Mouse (Mus musculus) neural tube, embryonic 13.5 days (tissue): ENCODE measurements around the gene Tnfsfm13. TPM values are rescaled to one million over a fixed set of nuclear protein-coding genes. Genes with fewer than 3 reads are reported as not detected.

ENCODE experiments used
- ATAC-seq: fragments of 200-750 bp; cut with Nextera tagmentation; 2 replicates; pipeline ENCODE4 v1.8.0; 2017; ENCODE audit warnings: low read depth, mild to moderate bottlenecking, moderate TSS enrichment, moderate library complexity
- H3K27ac ChIP-seq: fragments of 300-500 bp; sonication (generic); replicated peaks from 2 replicates; pipeline ENCODE4 v1.5.1; 2015; ENCODE audit warnings: moderate library complexity, mild to moderate bottlenecking, inconsistent platforms
- H3K27me3 ChIP-seq: fragments of 300-500 bp; sonication (generic); 2 replicates; pipeline ENCODE4 v1.6.1; 2015; ENCODE audit warnings: mild to moderate bottlenecking, inconsistent platforms
- H3K36me3 ChIP-seq: fragments of 300-500 bp; sonication (generic); 2 replicates; pipeline ENCODE4 v1.6.1; 2015; ENCODE audit warnings: mild to moderate bottlenecking, inconsistent platforms
- H3K4me1 ChIP-seq: fragments of 300-500 bp; sonication (generic); replicated peaks from 2 replicates; pipeline ENCODE4 v1.6.1; 2015; ENCODE audit warnings: inconsistent platforms
- H3K4me2 ChIP-seq: fragments of 300-500 bp; sonication (generic); 2 replicates; pipeline ENCODE4 v1.6.1; 2015; ENCODE audit warnings: inconsistent platforms, mild to moderate bottlenecking, moderate library complexity
- H3K4me3 ChIP-seq: fragments of 300-500 bp; sonication (generic); 2 replicates; pipeline ENCODE4 v1.5.1; 2015; ENCODE audit warnings: mild to moderate bottlenecking, inconsistent platforms
- H3K9ac ChIP-seq: fragments of 300-500 bp; sonication (generic); 2 replicates; pipeline ENCODE4 v1.6.1; 2015; ENCODE audit warnings: moderate library complexity, mild to moderate bottlenecking, inconsistent platforms
- H3K9me3 ChIP-seq: fragments of 300-500 bp; sonication (generic); 2 replicates; pipeline ENCODE4 v1.6.1; 2016; ENCODE audit warnings: inconsistent platforms
- WGBS: fragments of 180-500 bp; shearing (Covaris S2); methylation state at CpG from one replicate; pipeline ENCODE4 v1.1.7; 2015; 5-methylcytosine and 5-hydroxymethylcytosine counted together
- microRNA counts: library from miRNA; unstranded; fragments of <30 nt; microRNA quantifications from one replicate; lab custom pipeline; 2016
- microRNA-seq: library from miRNA; unstranded; fragments of <30 nt; microRNA quantifications from one replicate; pipeline ENCODE4, GENCODE M21; 2016
- polyA plus RNA-seq: library from polyadenylated mRNA; unstranded; fragments of >200 nt; fragmentation: Nextera tagmentation; extraction: Ambion mirVana; gene quantifications from 2 replicates; pipeline ENCODE4 v1.2.1, GENCODE M21; 2015

The Tnfsfm13 gene
- polyA plus RNA-seq, 1 experiment from 2014 or later, result 1.8 TPM

- peaks cover 76% of the 10 kb centered on the region for H3K36me3 ChIP-seq
- H3K27me3 ChIP-seq, result no peaks in the 10 kb centered on the region
- peaks cover 36% of the 10 kb centered on the region for H3K4me1 ChIP-seq
- WGBS, result 78% methylated on average over 10 of the region's 10 CpGs
- H3K27ac ChIP-seq, result no peak overlapping the region
- H3K4me2 ChIP-seq, result no peak overlapping the region
- no peak overlapping the region for H3K4me3 ChIP-seq
- H3K9ac ChIP-seq, result no peak overlapping the region
- H3K9me3 ChIP-seq, result no peaks in the 10 kb centered on the region
- ATAC-seq, result no peak
These were observed 39.1 kb downstream of the Tnfsfm13 start for GRCm38 (mm10) chr11:69656617-69657461.

GRCm38 (mm10) chr11:69656065-69656455, 39.8 kb downstream of the Tnfsfm13 start:
- H3K4me1 ChIP-seq, result peaks cover 28% of the 10 kb centered on the region
- H3K9ac ChIP-seq, result peak overlapping the region; percentile 52; the same call in 1 of the 2 replicates
- H3K27ac ChIP-seq, result 0 out of 2 replicates have a peak overlapping the region, but pooled peaks have one; percentile 23
- no peak for ATAC-seq
- peaks cover 84% of the 10 kb centered on the region for H3K36me3 ChIP-seq
- no peak overlapping the region for H3K4me2 ChIP-seq
- no peaks in the 10 kb centered on the region for H3K27me3 ChIP-seq
- H3K9me3 ChIP-seq, result no peaks in the 10 kb centered on the region
- 75% methylated on average over 5 of the region's 5 CpGs for WGBS
- 0 out of 2 replicates have a peak overlapping the region, but pooled peaks have one; percentile 1 for H3K4me3 ChIP-seq

- Histone ChIP-seq H3K4me1 (peaks cover 22% of the 10 kb centered on the region), H3K36me3 (peaks cover 88% of the 10 kb centered on the region), H3K27ac (0 out of 2 replicates have a peak within 1 kb of the TSS, but pooled peaks have one; percentile 23), H3K4me3 (0 out of 2 replicates have a peak within 1 kb of the TSS, but pooled peaks have one; percentile 1), H3K9me3 (no peaks in the 10 kb centered on the region), H3K9ac (peak within 1 kb of the TSS; percentile 52; the same call in 1 of the 2 replicates), H3K27me3 (no peaks in the 10 kb centered on the region), H3K4me2 (no peak within 1 kb of the TSS)
- ATAC-seq, result peak; percentile 75; the same call in 1 of the 2 replicates
- 26% methylated on average over 34 of the region's 34 CpGs for WGBS
These were observed 40.4 kb downstream of the Tnfsfm13 start, which contains the start of gene Sox15 for GRCm38 (mm10) chr11:69655264-69656064. TSS of gene Sox15 (plus strand) at chr11:69655314.

GRCm38 (mm10) chr11:69654760-69655159, 41.1 kb downstream of the Tnfsfm13 start:
- Histone ChIP-seq H3K36me3 (peaks cover 89% of the 10 kb centered on the region), H3K27ac (0 out of 2 replicates have a peak overlapping the region, but pooled peaks have one; percentile 2), H3K27me3 (no peaks in the 10 kb centered on the region), H3K4me2 (no peak overlapping the region), H3K9me3 (no peaks in the 10 kb centered on the region), H3K4me1 (peaks cover 20% of the 10 kb centered on the region), H3K9ac (0 out of 2 replicates have a peak overlapping the region, but pooled peaks have one; percentile 52), H3K4me3 (no peak overlapping the region)
- 48% methylated on average over 9 of the region's 9 CpGs for WGBS
- ATAC-seq, result no peak

DNA sequence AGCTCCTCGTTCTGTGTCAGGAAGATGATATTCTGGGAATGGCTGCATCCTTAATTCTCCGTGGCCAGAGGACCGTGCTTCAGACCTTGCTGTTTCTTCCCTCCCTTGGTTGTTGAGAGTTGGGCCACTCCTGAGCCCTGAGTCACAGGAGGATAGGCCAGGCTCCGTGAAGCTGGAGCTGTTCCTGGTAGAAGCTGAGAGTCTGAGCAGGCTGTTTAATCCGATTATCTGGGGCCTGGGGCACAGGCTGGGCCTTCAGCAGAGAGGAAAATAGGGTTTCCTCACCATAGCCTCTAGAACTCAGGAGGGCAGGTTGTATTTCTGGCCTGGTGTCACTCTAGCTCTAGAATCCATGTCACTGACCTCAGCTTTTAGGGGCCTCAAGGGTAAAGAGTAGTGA, 42.5 kb downstream of the Tnfsfm13 start:
- no peak overlapping the region for H3K27ac ChIP-seq
- no peak for ATAC-seq
- peaks cover 90% of the 10 kb centered on the region for H3K36me3 ChIP-seq

GRCm38 (mm10) chr11:69645860-69646259, 50.0 kb downstream of the Tnfsfm13 start:
- Histone ChIP-seq H3K4me2 (no peak overlapping the region), H3K27me3 (no peaks in the 10 kb centered on the region), H3K9me3 (no peaks in the 10 kb centered on the region), H3K4me1 (no peaks in the 10 kb centered on the region), H3K27ac (no peak overlapping the region), H3K4me3 (no peak overlapping the region), H3K36me3 (peaks cover 99% of the 10 kb centered on the region), H3K9ac (no peak overlapping the region)
- ATAC-seq, result no peak
- WGBS, result 93% methylated on average over 5 of the region's 5 CpGs

More for the DNA sequence above, 42.5 kb downstream of the Tnfsfm13 start:
- Histone ChIP-seq H3K27me3 (no peaks in the 10 kb centered on the region), H3K9ac (no peak overlapping the region), H3K4me3 (no peak overlapping the region), H3K9me3 (no peaks in the 10 kb centered on the region), H3K4me1 (peaks cover 20% of the 10 kb centered on the region), H3K4me2 (no peak overlapping the region)
- WGBS, result 79% methylated on average over 5 of the region's 5 CpGs

- H3K9ac ChIP-seq, result 0 out of 2 replicates have a peak overlapping the region, but pooled peaks have one; percentile 38
- 89% methylated on average over 3 of the region's 3 CpGs for WGBS
- H3K27ac ChIP-seq, result no peak overlapping the region
These were observed 60.4 kb downstream of the Tnfsfm13 start for GRCm38 (mm10) chr11:69635471-69635870.

DNA sequence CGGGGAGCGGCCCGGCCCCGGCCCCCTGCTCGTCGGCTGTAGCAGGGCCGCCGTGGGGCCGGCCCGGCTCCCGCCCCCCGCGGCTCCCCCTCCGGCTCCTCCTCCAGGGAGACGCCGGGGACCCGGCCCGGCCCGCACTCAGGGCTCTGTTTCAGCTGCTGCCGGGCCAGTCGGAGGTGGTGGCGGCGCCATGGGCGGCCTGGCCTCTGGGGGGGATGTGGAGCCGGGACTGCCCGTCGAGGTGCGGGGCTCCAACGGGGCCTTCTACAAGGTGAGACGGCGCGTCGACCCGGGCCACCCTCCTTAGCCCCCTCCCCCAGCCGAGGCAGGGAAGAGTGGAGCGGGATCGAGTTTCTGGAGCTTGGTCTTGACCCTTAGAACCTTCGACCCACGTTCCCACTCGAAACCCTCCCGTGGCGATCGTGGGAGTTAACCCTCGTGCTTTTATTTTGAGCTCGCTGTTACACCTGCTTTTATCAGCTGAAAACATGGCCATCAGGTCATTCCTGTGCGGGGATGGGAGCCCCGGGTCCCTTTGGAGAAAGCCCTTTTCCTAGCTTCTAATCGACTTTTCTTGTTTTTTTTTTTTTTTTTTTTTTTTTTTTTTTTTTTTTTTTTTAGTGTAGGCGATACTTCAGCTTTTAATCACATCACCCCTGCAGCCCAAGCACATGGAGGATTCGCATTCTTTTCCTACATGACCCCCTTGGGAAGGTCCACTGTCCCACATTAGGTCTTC, 62.6 kb downstream of the Tnfsfm13 start:
- 1% methylated on average over 48 of the region's 50 CpGs for WGBS
- peak overlapping the region; percentile 83 for H3K4me2 ChIP-seq
- H3K36me3 ChIP-seq, result peaks cover 15% of the 10 kb centered on the region
- peak; percentile 59 for ATAC-seq
- peak overlapping the region; percentile 99 for H3K4me3 ChIP-seq
- H3K27ac ChIP-seq, result peak overlapping the region; percentile 97
- no peaks in the 10 kb centered on the region for H3K9me3 ChIP-seq
- no peaks in the 10 kb centered on the region for H3K27me3 ChIP-seq
- peak overlapping the region; percentile 99 for H3K9ac ChIP-seq
- peaks cover 41% of the 10 kb centered on the region for H3K4me1 ChIP-seq

More at GRCm38 (mm10) chr11:69635471-69635870, 60.4 kb downstream of the Tnfsfm13 start:
- H3K27me3 ChIP-seq, result no peaks in the 10 kb centered on the region
- no peak for ATAC-seq
- peaks cover 33% of the 10 kb centered on the region for H3K36me3 ChIP-seq
- peak overlapping the region; percentile 83 for H3K4me2 ChIP-seq
- H3K4me1 ChIP-seq, result peaks cover 41% of the 10 kb centered on the region
- H3K4me3 ChIP-seq, result no peak overlapping the region; the same call in 1 of the 2 replicates
- H3K9me3 ChIP-seq, result no peaks in the 10 kb centered on the region

MicroRNA genes within 50 kb of the gene (microRNA counts, 519-probe panel; counts per million panel counts)
- microRNA mmu-miR-1934 (lab: Ali Mortazavi, UCI) (not detected), microRNA mmu-miR-467f (lab: Ali Mortazavi, UCI) (3,038 counts per million, percentile 34 among the panel's probes with 10 or more counts)

Small RNA genes within 50 kb of the gene (microRNA-seq; reads per million reads assigned to microRNA genes)
- 2.1 reads per million, percentile 7 among the genes with 10 or more reads in this experiment for gene Mir1934
- not detected for gene Mir467f

Other genes starting within 250 kb of the Tnfsfm13 start
- gene Dnah2, start 147.0 kb downstream of the Tnfsfm13 start, polyA plus RNA-seq, result 2.2 and 2.7 TPM in 2 replicates
- gene Efnb3, start 135.9 kb downstream of the Tnfsfm13 start, polyA plus RNA-seq, result 68.1 and 72.0 TPM in 2 replicates
- 18.1 and 19.7 TPM in 2 replicates for gene Wrap53, start 115.8 kb downstream of the Tnfsfm13 start, polyA plus RNA-seq
- 76.0 and 77.6 TPM in 2 replicates for gene Trp53, start 115.7 kb downstream of the Tnfsfm13 start, polyA plus RNA-seq
- 29.5 and 30.4 TPM in 2 replicates for gene Atp1b2, start 90.2 kb downstream of the Tnfsfm13 start, polyA plus RNA-seq
- not detected in 2 replicates for gene Shbg, start 78.2 kb downstream of the Tnfsfm13 start, polyA plus RNA-seq
- gene Sat2, start 74.1 kb downstream of the Tnfsfm13 start, polyA plus RNA-seq, result 22.6 and 27.5 TPM in 2 replicates
- gene Fxr2, start 63.1 kb downstream of the Tnfsfm13 start, polyA plus RNA-seq, result 45.3 and 55.1 TPM in 2 replicates
- not detected in 2 replicates for gene Sox15, start 40.8 kb downstream of the Tnfsfm13 start, polyA plus RNA-seq
- gene Mpdu1, start 33.5 kb downstream of the Tnfsfm13 start, polyA plus RNA-seq, result 83.2 and 92.1 TPM in 2 replicates
- gene Cd68, start 29.9 kb downstream of the Tnfsfm13 start, polyA plus RNA-seq, result 9.8 and 11.3 TPM in 2 replicates
- 525 and 528 TPM in 2 replicates for gene Eif4a1, start 23.7 kb downstream of the Tnfsfm13 start, polyA plus RNA-seq
- 99.8 and 105 TPM in 2 replicates for gene Senp3, start 14.0 kb downstream of the Tnfsfm13 start, polyA plus RNA-seq
- gene Tnfsf13, start 10.3 kb downstream of the Tnfsfm13 start, polyA plus RNA-seq, result 0.74 and 0.77 TPM in 2 replicates
- gene Tnfsf12, start 249 bp downstream of the Tnfsfm13 start, polyA plus RNA-seq, result 3.3 and 3.5 TPM in 2 replicates
- gene Polr2a, start 62.5 kb upstream of the Tnfsfm13 start, polyA plus RNA-seq, result 22.9 and 27.2 TPM in 2 replicates
- 0.13 TPM in 1 of 2 replicates, not detected in the other for gene Slc35g3, start 65.9 kb upstream of the Tnfsfm13 start, polyA plus RNA-seq
- gene Zbtb4, start 69.8 kb upstream of the Tnfsfm13 start, polyA plus RNA-seq, result 2.5 and 2.9 TPM in 2 replicates
- gene Chrnb1, start 99.8 kb upstream of the Tnfsfm13 start, polyA plus RNA-seq, result 2.4 and 4.5 TPM in 2 replicates
- gene Fgf11, start 105.8 kb upstream of the Tnfsfm13 start, polyA plus RNA-seq, result 6.8 and 8.9 TPM in 2 replicates
- gene Tmem102, start 109.5 kb upstream of the Tnfsfm13 start, polyA plus RNA-seq, result 0.74 and 1.4 TPM in 2 replicates
- gene Gm39566, start 119.2 kb upstream of the Tnfsfm13 start, polyA plus RNA-seq, result not detected in 2 replicates
- gene Spem2, start 122.4 kb upstream of the Tnfsfm13 start, polyA plus RNA-seq, result not detected in 2 replicates
- 0.43 and 0.98 TPM in 2 replicates for gene Spem1, start 126.1 kb upstream of the Tnfsfm13 start, polyA plus RNA-seq
- gene Nlgn2, start 141.7 kb upstream of the Tnfsfm13 start, polyA plus RNA-seq, result 17.1 and 18.1 TPM in 2 replicates
- gene Tmem256, start 142.4 kb upstream of the Tnfsfm13 start, polyA plus RNA-seq, result 321 and 416 TPM in 2 replicates
- 62.5 and 65.6 TPM in 2 replicates for gene Plscr3, start 150.3 kb upstream of the Tnfsfm13 start, polyA plus RNA-seq
- gene Tnk1, start 162.6 kb upstream of the Tnfsfm13 start, polyA plus RNA-seq, result 0.29 and 0.51 TPM in 2 replicates
- not detected in 2 replicates for gene Tmem95, start 181.9 kb upstream of the Tnfsfm13 start, polyA plus RNA-seq
- 2.0 and 3.3 TPM in 2 replicates for gene Kctd11, start 185.3 kb upstream of the Tnfsfm13 start, polyA plus RNA-seq
- 0.28 and 0.80 TPM in 2 replicates for gene Acap1, start 199.4 kb upstream of the Tnfsfm13 start, polyA plus RNA-seq
- gene 2810408A11Rik, start 204.9 kb upstream of the Tnfsfm13 start, polyA plus RNA-seq, result 10.9 and 11.7 TPM in 2 replicates
- gene Neurl4, start 205.0 kb upstream of the Tnfsfm13 start, polyA plus RNA-seq, result 13.8 and 20.5 TPM in 2 replicates
- 60.4 and 76.5 TPM in 2 replicates for gene Gps2, start 217.8 kb upstream of the Tnfsfm13 start, polyA plus RNA-seq
- 1,157 and 1,178 TPM in 2 replicates for gene Eif5a, start 225.9 kb upstream of the Tnfsfm13 start, polyA plus RNA-seq
- gene Ybx2, start 239.7 kb upstream of the Tnfsfm13 start, polyA plus RNA-seq, result 4.7 and 5.0 TPM in 2 replicates